Mouse (Mus musculus): ENCODE data around the gene Obp2b. TPM values are rescaled to one million over a fixed set of nuclear protein-coding genes. Genes with fewer than 3 reads are reported as not detected.

Obp2b gene
- polyA plus RNA-seq, 1 experiment from 2014 or later = not detected

DNA sequence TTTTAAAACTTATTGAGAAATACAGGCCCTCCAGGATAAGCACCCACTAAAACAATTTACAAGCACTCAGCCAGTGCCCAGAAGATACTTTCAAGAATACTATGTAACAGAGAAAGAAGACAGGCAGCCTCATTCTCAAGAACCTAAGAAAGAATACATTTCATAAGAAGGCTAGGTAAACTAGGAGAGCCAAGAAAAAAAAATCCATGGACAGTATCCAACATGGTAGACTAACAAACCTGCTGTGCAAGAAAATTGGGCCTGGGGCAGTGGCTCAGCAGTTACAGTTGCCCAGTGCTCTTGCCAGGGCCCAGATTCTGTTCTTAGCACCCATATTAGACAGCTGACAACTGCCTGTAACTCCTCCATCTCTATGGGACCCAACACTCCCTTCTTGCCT lies 19.6 kb upstream of the Obp2b start:
- Histone ChIP-seq H3K27ac (replicated peaks) (no peak overlapping the region), H3K9me3 (replicated peaks) (no peaks in the 10 kb centered on the region), H3K4me3 (replicated peaks) (no peak overlapping the region), H3K4me1 (no peaks in the 10 kb centered on the region), H3K36me3 (no peaks in the 10 kb centered on the region), H3K4me2 (replicated peaks) (no peak overlapping the region), H3K9ac (no peak overlapping the region), H3K27me3 (no peaks in the 10 kb centered on the region)
- ATAC-seq (ENCODE audit: insufficient number of reproducible peaks, low FRiP score, low TSS enrichment, low read depth) = no peak

DNA sequence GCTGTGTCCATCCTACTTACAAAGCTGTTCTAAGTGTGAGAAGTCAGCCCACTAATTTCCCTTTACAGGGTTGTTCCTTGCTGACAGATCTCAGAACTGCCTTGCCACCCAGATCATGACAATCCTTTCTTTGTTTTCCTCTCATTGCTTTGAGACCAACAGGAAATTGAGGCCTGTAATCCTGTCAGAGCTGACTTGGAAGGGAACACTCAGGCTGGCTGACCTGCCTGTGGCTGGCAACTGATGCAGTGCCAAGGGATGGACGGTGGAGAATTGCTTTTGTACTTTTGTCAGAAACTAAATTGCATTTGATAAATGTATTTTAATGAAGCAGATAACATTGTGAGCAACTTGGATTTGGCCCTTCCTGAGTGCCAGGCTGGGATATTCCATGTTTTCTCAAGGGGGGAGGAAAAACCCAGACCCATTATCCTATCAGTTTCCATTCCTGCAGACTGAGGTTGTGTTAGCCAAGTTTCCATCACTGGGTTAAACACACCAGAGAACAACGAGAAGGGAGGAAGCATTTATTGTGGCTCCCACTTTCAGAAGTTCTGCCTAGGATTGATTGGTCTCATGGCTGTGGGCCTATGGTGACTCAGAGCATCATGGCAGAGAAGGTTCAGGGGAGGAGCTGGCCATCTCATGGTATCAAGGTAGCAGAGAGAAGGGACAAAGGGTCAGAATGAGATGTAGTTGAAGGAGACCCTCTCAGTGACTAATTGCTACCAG lies 3.4 kb upstream of the Obp2b start:
- WGBS = 37% methylated on average over 2 of the region's 2 CpGs
- H3K4me2 ChIP-seq (replicated peaks) = no peak overlapping the region
- ATAC-seq (ENCODE audit: insufficient number of reproducible peaks, low FRiP score, low TSS enrichment, low read depth) = no peak
- no peak overlapping the region for H3K9ac ChIP-seq
- H3K4me3 ChIP-seq (replicated peaks) = no peak overlapping the region
- H3K9me3 ChIP-seq (replicated peaks) = no peaks in the 10 kb centered on the region
- H3K27me3 ChIP-seq = no peaks in the 10 kb centered on the region
- no peak overlapping the region for H3K27ac ChIP-seq (replicated peaks)
- H3K4me1 ChIP-seq = no peaks in the 10 kb centered on the region
- H3K36me3 ChIP-seq = no peaks in the 10 kb centered on the region

DNA sequence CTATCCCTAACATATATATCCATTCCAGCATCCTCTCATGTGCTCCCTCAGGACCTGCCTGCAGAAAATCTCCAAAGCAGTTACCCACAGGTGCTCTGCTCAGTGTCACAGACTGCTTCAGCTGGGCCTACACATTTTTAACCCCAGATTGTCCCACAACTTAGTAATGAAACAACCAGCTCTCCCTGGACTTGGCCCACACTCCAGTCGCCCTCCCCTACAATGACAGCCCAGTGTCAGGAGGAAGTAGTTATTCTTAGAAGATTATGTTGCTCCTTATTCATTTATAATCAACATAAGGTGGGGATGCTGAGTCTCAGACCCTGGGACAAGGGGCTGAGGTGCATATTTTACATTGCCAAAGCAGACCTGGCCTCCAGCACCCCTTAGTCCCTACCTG lies 4.9 kb downstream of the Obp2b start:
- Histone ChIP-seq H3K4me3 (replicated peaks) (no peak overlapping the region), H3K4me2 (replicated peaks) (no peak overlapping the region)

DNA sequence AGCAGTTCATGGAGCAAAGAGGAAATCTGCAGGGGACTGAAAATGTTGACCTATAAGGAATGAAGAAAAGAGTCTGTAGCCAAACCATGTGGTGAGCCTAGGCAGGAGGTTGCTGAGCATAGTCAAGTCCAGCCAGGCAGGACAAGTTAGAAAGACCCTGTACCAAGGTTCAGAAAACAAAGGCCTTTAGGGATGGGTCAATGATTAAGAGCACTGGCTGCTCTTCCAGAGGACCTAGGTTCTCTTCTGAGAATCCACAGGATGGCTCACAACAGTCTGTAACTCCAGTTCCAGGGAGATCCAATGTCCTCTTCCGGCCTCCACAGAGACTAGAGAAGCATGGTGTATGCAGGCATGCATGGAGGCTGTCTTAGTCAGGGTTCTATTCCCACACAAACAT lies 17.4 kb downstream of the Obp2b start:
- H3K4me1 ChIP-seq = no peaks in the 10 kb centered on the region
- H3K27ac ChIP-seq (replicated peaks) = no peak overlapping the region
- H3K9me3 ChIP-seq (replicated peaks) = no peaks in the 10 kb centered on the region
- no peaks in the 10 kb centered on the region for H3K27me3 ChIP-seq
- H3K9ac ChIP-seq = no peak overlapping the region
- H3K36me3 ChIP-seq = no peaks in the 10 kb centered on the region
- no peak overlapping the region for H3K4me3 ChIP-seq (replicated peaks)
- 96% methylated on average over 1 of the region's 1 CpGs for WGBS
- no peak for ATAC-seq (ENCODE audit: insufficient number of reproducible peaks, low FRiP score, low TSS enrichment, low read depth)
- H3K4me2 ChIP-seq (replicated peaks) = no peak overlapping the region

More for the DNA sequence above, 4.9 kb downstream of the Obp2b start:
- no peaks in the 10 kb centered on the region for H3K27me3 ChIP-seq
- WGBS = 52% methylated on average over 1 of the region's 1 CpGs
- ATAC-seq (ENCODE audit: insufficient number of reproducible peaks, low FRiP score, low TSS enrichment, low read depth) = no peak
- no peak overlapping the region for H3K9ac ChIP-seq
- no peak overlapping the region for H3K27ac ChIP-seq (replicated peaks)
- H3K9me3 ChIP-seq (replicated peaks) = no peaks in the 10 kb centered on the region
- H3K4me1 ChIP-seq = no peaks in the 10 kb centered on the region
- no peaks in the 10 kb centered on the region for H3K36me3 ChIP-seq

DNA sequence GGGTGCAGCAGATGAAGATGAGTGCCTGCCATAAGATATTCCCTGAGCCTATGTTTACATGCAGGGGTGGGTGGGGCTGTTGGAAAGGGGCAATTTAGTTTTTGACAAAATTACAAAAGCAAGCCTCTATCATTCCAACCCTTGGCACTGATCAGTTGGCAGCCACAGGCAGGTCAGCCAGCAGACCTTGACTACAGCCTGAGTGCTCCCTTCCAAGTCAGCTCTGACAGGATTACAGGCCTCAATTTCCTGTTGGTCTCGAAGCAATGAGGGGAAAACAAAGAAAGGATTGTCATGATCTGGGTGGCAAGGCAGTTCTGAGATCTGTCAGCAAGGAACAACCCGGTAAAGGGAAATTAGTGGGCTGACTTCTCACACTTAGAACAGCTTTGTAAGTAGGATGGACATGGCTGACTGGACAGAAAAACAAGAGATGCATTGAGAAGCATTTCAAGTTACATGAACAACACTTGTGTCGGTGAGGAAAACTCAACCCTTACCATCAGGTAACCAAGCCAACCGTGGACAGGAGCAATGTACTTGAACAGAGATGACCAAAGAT lies 21.3 kb downstream of the Obp2b start:
- Histone ChIP-seq H3K27me3 (no peaks in the 10 kb centered on the region), H3K9me3 (replicated peaks) (no peaks in the 10 kb centered on the region), H3K4me3 (replicated peaks) (no peak overlapping the region), H3K4me1 (no peaks in the 10 kb centered on the region), H3K36me3 (no peaks in the 10 kb centered on the region), H3K9ac (no peak overlapping the region), H3K4me2 (replicated peaks) (no peak overlapping the region), H3K27ac (replicated peaks) (no peak overlapping the region)
- 24% methylated on average over 4 of the region's 4 CpGs for WGBS
- ATAC-seq (ENCODE audit: insufficient number of reproducible peaks, low FRiP score, low TSS enrichment, low read depth) = no peak

DNA sequence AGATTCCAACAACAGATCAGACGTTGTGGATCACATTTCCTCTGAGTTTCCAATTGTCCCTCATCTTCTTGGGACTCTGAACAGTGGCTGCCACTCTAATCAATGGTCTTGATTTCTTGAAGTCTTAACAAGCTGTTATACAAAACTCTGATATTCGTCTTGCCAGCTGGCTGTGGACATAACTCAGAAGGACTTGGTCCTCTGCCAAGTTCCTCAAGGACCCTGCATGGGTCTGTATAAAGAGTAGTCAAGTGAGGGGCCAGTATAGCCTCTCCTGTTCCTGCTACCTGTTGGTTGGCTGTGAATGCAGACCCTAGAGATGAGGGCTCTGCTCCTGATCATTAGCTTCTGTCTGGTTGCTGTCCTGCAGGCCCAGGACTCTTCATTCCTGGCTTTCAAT lies 28.5 kb downstream of the Obp2b start, which contains the start of gene Lcn3:
Gene Lcn3, plus strand, starts transcription at position 301 of the 400 bp plus-strand sequence.
- Histone ChIP-seq H3K9me3 (replicated peaks) (no peaks in the 10 kb centered on the region), H3K4me3 (replicated peaks) (no peak within 1 kb of the TSS), H3K27ac (replicated peaks) (no peak within 1 kb of the TSS), H3K9ac (no peak within 1 kb of the TSS), H3K4me1 (no peaks in the 10 kb centered on the region), H3K4me2 (replicated peaks) (no peak within 1 kb of the TSS), H3K36me3 (no peaks in the 10 kb centered on the region), H3K27me3 (no peaks in the 10 kb centered on the region)
- ATAC-seq (ENCODE audit: insufficient number of reproducible peaks, low FRiP score, low TSS enrichment, low read depth) = no peak
- WGBS = 37% methylated on average over 2 of the region's 2 CpGs

DNA sequence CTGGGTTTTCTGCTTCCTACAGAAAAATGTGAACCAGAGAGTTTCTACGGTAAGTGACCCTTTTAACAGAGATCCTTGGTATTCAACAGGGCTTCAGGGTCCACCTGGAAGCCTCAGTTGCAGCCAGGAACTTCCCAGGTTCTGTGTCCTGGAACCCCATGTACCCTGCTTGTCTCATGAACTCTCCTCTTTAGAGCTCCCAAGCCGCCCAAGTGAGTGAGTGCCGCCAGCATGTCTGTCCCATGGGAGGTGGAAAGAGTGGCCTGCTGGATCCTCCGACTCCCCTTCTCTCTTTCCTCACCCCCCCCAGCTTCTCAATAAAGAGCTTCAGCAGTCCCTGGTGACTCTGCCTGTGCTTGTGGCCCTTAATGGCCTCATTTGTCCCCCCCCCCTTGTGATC lies 31.0 kb downstream of the Obp2b start:
- Histone ChIP-seq H3K27me3 (no peaks in the 10 kb centered on the region), H3K4me3 (replicated peaks) (no peak overlapping the region), H3K9me3 (replicated peaks) (no peaks in the 10 kb centered on the region), H3K4me2 (replicated peaks) (no peak overlapping the region), H3K4me1 (no peaks in the 10 kb centered on the region), H3K27ac (replicated peaks) (no peak overlapping the region), H3K36me3 (no peaks in the 10 kb centered on the region), H3K9ac (no peak overlapping the region)
- WGBS = 82% methylated on average over 4 of the region's 4 CpGs
- no peak for ATAC-seq (ENCODE audit: insufficient number of reproducible peaks, low FRiP score, low TSS enrichment, low read depth)

DNA sequence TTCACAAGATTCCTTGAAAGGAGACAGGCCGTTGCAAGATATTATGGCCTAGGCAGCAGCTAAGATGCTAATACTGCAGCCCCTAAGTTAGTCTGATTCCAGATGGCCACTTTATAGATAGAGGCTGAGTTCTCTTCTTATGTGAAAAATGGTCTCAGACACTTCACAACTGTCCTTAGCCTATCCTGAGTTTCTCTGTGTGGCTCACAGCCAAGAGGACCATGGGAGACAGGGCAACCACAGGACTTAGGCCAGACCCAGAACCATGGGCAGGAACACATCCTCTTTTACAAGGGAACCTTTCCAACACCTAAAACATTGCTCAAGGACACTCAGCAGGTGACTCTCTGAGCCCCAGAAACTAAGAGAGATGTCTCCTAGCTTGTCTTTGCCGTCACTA lies 36.7 kb downstream of the Obp2b start:
- Histone ChIP-seq H3K27me3 (no peaks in the 10 kb centered on the region), H3K9me3 (replicated peaks) (no peaks in the 10 kb centered on the region), H3K4me2 (replicated peaks) (no peak overlapping the region), H3K4me1 (no peaks in the 10 kb centered on the region), H3K27ac (replicated peaks) (no peak overlapping the region), H3K4me3 (replicated peaks) (no peak overlapping the region), H3K9ac (no peak overlapping the region), H3K36me3 (no peaks in the 10 kb centered on the region)
- WGBS = 87% methylated on average over 2 of the region's 2 CpGs
- no peak for ATAC-seq (ENCODE audit: insufficient number of reproducible peaks, low FRiP score, low TSS enrichment, low read depth)

DNA sequence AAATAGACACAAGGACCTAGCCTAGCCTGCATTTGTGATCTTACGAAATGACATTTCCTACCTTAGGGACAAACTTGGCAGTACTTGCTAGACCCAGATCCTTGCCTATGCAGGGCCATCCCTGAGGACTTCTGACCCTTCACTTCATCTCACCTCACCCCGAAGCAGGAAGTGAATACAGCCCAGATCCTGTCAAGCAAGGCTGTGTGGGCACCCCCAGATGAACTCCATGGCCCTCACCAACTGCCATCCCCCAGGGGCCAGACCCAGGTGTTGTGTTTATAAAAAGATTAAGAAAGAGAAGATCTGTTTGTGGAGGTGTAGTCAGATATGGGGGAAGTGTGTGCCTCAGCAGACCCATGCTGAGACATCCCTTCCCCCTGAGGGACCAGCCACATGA lies 37.8 kb downstream of the Obp2b start:
- ATAC-seq (ENCODE audit: insufficient number of reproducible peaks, low FRiP score, low TSS enrichment, low read depth) = no peak
- 67% methylated on average over 2 of the region's 2 CpGs for WGBS
- Histone ChIP-seq H3K9ac (no peak overlapping the region), H3K4me3 (replicated peaks) (no peak overlapping the region), H3K36me3 (no peaks in the 10 kb centered on the region), H3K4me2 (replicated peaks) (no peak overlapping the region), H3K27ac (replicated peaks) (no peak overlapping the region), H3K9me3 (replicated peaks) (no peaks in the 10 kb centered on the region), H3K27me3 (no peaks in the 10 kb centered on the region), H3K4me1 (no peaks in the 10 kb centered on the region)

DNA sequence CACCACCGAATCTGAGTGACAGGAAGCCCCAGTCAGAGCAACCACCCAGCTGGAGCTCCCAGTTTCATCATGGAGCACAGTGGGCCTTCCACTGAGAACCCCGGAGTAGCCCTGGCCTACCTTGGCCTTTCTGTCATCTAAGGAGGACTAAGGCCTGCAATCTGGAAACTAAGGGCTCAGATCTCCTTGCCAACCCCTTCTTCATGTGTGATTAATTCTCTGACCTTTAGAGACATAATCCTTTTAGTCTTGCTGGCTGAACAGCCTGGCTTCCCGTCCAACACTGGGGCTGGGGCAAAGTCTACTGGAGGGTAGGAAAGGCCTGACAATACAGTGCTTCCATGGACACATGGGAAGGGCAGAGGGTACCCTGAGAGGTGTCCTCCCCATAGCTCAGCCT lies 39.2 kb downstream of the Obp2b start:
- H3K4me2 ChIP-seq (replicated peaks) = no peak overlapping the region
- no peaks in the 10 kb centered on the region for H3K27me3 ChIP-seq
- H3K36me3 ChIP-seq = no peaks in the 10 kb centered on the region
- no peak for ATAC-seq (ENCODE audit: insufficient number of reproducible peaks, low FRiP score, low TSS enrichment, low read depth)
- no peak overlapping the region for H3K9ac ChIP-seq
- no peak overlapping the region for H3K27ac ChIP-seq (replicated peaks)
- no peaks in the 10 kb centered on the region for H3K9me3 ChIP-seq (replicated peaks)
- WGBS = 70% methylated on average over 3 of the region's 3 CpGs
- H3K4me3 ChIP-seq (replicated peaks) = no peak overlapping the region
- no peaks in the 10 kb centered on the region for H3K4me1 ChIP-seq

DNA sequence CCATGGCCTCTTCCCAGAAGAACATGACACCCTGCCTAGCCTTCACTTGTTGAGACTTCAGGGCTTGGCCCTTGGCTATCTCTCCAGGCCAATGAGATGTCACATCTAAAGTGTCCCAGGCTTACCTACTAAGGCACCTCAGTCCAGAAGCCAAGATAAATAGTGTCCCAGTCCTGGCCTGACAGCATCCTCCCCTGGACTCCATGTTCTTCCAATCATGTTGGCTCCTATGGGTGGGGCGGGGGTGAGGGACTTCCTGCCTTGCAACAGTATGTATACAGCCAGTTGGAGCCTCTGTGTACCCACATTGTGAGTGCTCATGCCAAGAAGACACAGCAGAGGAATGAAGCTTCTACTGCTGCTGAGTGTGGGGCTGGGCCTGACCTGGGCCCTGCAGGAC lies 39.9 kb downstream of the Obp2b start, which contains the start of gene Lcn11:
Gene Lcn11, plus strand, starts transcription at position 301 of the 400 bp plus-strand sequence.
- Histone ChIP-seq H3K27ac (replicated peaks) (no peak within 1 kb of the TSS), H3K9me3 (replicated peaks) (no peaks in the 10 kb centered on the region), H3K4me3 (replicated peaks) (no peak within 1 kb of the TSS), H3K9ac (no peak within 1 kb of the TSS), H3K36me3 (no peaks in the 10 kb centered on the region), H3K4me2 (replicated peaks) (no peak within 1 kb of the TSS), H3K27me3 (no peaks in the 10 kb centered on the region), H3K4me1 (no peaks in the 10 kb centered on the region)
- WGBS = 86% methylated on average over 1 of the region's 1 CpGs
- ATAC-seq (ENCODE audit: insufficient number of reproducible peaks, low FRiP score, low TSS enrichment, low read depth) = no peak

DNA sequence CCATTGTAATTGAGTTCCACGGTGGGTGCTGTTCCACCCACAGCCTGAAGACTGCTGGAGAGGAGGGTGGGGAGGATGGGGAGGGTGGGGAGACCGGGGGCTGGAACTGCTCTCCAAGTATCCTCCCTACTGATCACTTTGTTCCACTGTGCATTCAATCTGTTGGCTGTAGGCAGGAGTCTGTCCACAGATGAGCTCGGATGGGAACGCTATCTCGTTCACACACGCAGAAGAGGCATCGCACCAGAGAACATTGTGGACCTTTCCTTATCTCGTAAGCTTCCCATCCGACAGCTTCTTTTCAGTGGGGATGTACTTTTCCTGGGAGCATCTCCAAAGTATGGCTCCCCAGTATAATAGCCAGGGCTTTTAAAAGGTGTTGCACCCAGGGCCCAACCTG lies 42.3 kb downstream of the Obp2b start:
- H3K9me3 ChIP-seq (replicated peaks) = no peaks in the 10 kb centered on the region
- H3K36me3 ChIP-seq = no peaks in the 10 kb centered on the region
- no peaks in the 10 kb centered on the region for H3K27me3 ChIP-seq
- H3K9ac ChIP-seq = no peak overlapping the region
- no peak for ATAC-seq (ENCODE audit: insufficient number of reproducible peaks, low FRiP score, low TSS enrichment, low read depth)
- H3K4me2 ChIP-seq (replicated peaks) = no peak overlapping the region
- no peaks in the 10 kb centered on the region for H3K4me1 ChIP-seq
- 91% methylated on average over 9 of the region's 9 CpGs for WGBS
- no peak overlapping the region for H3K4me3 ChIP-seq (replicated peaks)
- H3K27ac ChIP-seq (replicated peaks) = no peak overlapping the region
